Comparison of ENCODE assay signal across 8 mouse cellular contexts in the genomic region with DNA sequence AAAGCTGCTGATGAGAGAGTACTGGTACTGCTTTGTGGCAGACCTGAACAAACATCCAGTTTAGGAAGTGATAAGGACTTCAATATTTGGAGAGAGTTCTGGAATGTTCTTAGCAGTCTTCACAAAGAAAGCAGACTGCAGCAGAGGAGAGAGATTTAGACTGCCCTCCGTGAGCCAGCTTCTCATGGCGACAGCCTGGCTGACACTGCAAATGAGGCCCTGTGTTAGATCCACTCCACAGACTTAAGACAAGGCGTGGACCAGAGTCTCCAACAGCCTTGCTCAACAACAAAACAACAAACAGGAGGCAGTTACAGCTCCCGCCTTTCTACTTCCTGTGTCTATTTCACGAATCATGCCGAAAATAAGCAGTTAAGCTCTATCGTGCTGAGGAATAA.
A peak's percentile ranks its signal among the peaks of the same experiment; 100 is the strongest.
DNase-seq lines count a peak whose midpoint lies in the region; ATAC-seq and TF ChIP-seq lines count a peak whose summit lies in the region.

No protein-coding gene starts in this region.

- H3K36me3 ChIP-seq in heart, embryonic 11.5 days (ENCODE audit: control insufficient read depth, insufficient read depth, low read length), result no peaks in the 10 kb centered on the region
- no peaks in the 10 kb centered on the region for H3K36me3 ChIP-seq in liver, postnatal 0 days (replicated peaks; ENCODE audit: insufficient read depth, low read length)

- no peak for DNase-seq in heart, postnatal 10 days
- peak; percentile 11 for DNase-seq in urinary bladder, postnatal 14 days (ENCODE audit: low spot score)
- no peak for DNase-seq in urinary bladder, adult 18-20 months (ENCODE audit: low spot score in 2 of 2)
- no peak for DNase-seq in liver, postnatal 0 days
- DNase-seq in spleen, postnatal 4 days (ENCODE audit: low spot score in 2 of 2), result no peak
- DNase-seq in cerebellum, postnatal 36 days, result no peak
- no peak for DNase-seq in layer of hippocampus, postnatal 36 days

- WGBS in heart, embryonic 11.5 days (ENCODE audit: insufficient replicate concordance), result 54% methylated on average over 7 of the region's 7 CpGs
- 39% methylated on average over 7 of the region's 7 CpGs for WGBS in liver, postnatal 0 days (ENCODE audit: insufficient replicate concordance)

- H3K27me3 ChIP-seq in heart, embryonic 11.5 days (ENCODE audit: control insufficient read depth, insufficient read depth, low read length), result no peaks in the 10 kb centered on the region
- no peaks in the 10 kb centered on the region for H3K27me3 ChIP-seq in liver, postnatal 0 days (ENCODE audit: insufficient read depth, low read length)

- H3K9ac ChIP-seq in heart, embryonic 11.5 days (ENCODE audit: low read depth, low read length), result peak overlapping the region; percentile 59; the same call in 1 of the 2 replicates
- H3K9ac ChIP-seq in liver, postnatal 0 days (replicated peaks), result no peak overlapping the region

- peak overlapping the region; percentile 68 for H3K4me2 ChIP-seq in heart, embryonic 11.5 days
- H3K4me2 ChIP-seq in liver, postnatal 0 days (ENCODE audit: low read depth, low read length), result peak overlapping the region; percentile 39

- no peak for TF ChIP-seq CTCF in liver, postnatal 0 days (IDR thresholded peaks at IDR 0.05; ENCODE audit: low read depth)

- H3K27ac ChIP-seq in heart, embryonic 11.5 days (ENCODE audit: low read depth, low read length), result no peak overlapping the region
- H3K27ac ChIP-seq in liver, postnatal 0 days (ENCODE audit: low read depth), result no peak overlapping the region

- H3K9me3 ChIP-seq in heart, embryonic 11.5 days (replicated peaks; ENCODE audit: control insufficient read depth, low read length), result no peaks in the 10 kb centered on the region
- no peaks in the 10 kb centered on the region for H3K9me3 ChIP-seq in liver, postnatal 0 days (ENCODE audit: low read length)

- 0 out of 2 replicates have a peak overlapping the region, but pooled peaks have one; percentile 39 for H3K4me3 ChIP-seq in heart, embryonic 11.5 days (ENCODE audit: low read depth, low read length)
- no peak overlapping the region for H3K4me3 ChIP-seq in liver, postnatal 0 days (ENCODE audit: low read depth, low read length)

- ATAC-seq in heart, embryonic 11.5 days (replicated peaks; ENCODE audit: insufficient number of reproducible peaks, low FRiP score, low TSS enrichment), result no peak
- no peak for ATAC-seq in liver, postnatal 0 days

- peaks cover 5% of the 10 kb centered on the region; the same call in 1 of the 2 replicates for H3K4me1 ChIP-seq in heart, embryonic 11.5 days (ENCODE audit: control insufficient read depth, insufficient read depth, low read length)
- peaks cover 2% of the 10 kb centered on the region; the same call in 1 of the 2 replicates for H3K4me1 ChIP-seq in liver, postnatal 0 days (ENCODE audit: insufficient read depth)

- TF ChIP-seq EP300 in liver, postnatal 0 days (IDR thresholded peaks at IDR 0.05; ENCODE audit: low read depth), result no peak

- intact Hi-C loops in heart, postnatal 10 days (cut with DNase I), result loop anchor here (2.0 to 10.0 kb wide), 4 partner anchors 334 to 1866 kb away; no protein-coding TSS in a partner anchor
